Mouse (Mus musculus): ENCODE data around the gene Fosl2. TPM values are rescaled to one million over a fixed set of nuclear protein-coding genes. Genes with fewer than 3 reads are reported as not detected.

The Fosl2 gene
- polyA plus RNA-seq, 2 experiments: 8.8 to 11.6 TPM

DNA sequence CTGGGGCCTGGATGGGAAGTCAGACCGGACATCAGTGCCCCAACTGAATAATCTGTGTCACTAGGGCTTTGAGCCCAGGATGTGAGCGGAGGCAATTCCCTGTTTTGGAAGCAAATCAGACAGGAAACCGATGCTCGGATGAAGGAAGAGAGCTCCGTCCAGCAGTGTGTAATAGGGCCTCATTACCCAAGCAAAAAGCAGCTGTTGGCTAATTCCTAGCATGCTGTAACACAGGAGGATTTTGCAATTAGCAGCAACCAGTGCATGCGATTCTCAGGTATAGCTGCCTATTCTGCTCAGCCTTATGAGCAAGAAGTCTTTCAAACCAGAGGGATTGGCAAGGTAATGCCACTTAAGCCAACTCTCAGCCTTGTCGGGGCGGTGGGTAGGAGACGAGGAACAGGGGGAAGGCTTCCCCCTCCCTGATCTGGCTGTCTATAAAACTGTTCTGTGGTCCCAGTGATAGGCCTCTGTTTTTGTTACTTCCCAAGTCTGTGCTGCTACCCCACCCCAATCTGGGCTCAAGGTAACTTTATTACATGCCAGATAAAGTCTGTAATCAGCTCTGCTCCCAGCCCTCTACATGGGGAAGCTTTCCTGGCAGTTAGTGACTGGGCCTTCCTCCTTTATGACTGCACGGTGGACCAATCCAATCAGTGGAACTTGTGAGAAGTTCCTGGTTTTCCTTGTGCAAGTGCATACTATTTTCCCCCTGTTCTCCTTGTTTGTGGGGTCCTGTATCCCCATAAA, 3.0 kb downstream of the Fosl2 start:
- H3K9ac ChIP-seq (ENCODE audit: low read depth, low read length, severe bottlenecking): peak overlapping the region; percentile 12; the same call in 1 of the 2 replicates
- H3K4me3 ChIP-seq (replicated peaks; ENCODE audit: low read length): peak overlapping the region; percentile 63
- no peaks in the 10 kb centered on the region for H3K9me3 ChIP-seq (ENCODE audit: control insufficient read depth, low read length)
- DNase-seq (ENCODE audit: low spot score): peak; percentile 13
- peak overlapping the region; percentile 82 for H3K4me2 ChIP-seq (replicated peaks; ENCODE audit: low read depth, low read length, severe bottlenecking)
- no peak overlapping the region for H3K27ac ChIP-seq (replicated peaks; ENCODE audit: low read depth, low read length)
- peaks cover 18% of the 10 kb centered on the region for H3K4me1 ChIP-seq (ENCODE audit: control insufficient read depth, insufficient read depth, low read length)
- 29% methylated on average over 10 of the region's 10 CpGs for WGBS
- no peaks in the 10 kb centered on the region for H3K27me3 ChIP-seq (ENCODE audit: control insufficient read depth, insufficient read depth, low read length)
- TF ChIP-seq POLR2A (IDR thresholded peaks at IDR 0.05; ENCODE audit: borderline replicate concordance, extremely low read depth, insufficient read depth, insufficient read length): no peak
- no peak for ATAC-seq (ENCODE audit: low FRiP score, low read depth)
- no peaks in the 10 kb centered on the region for H3K36me3 ChIP-seq (ENCODE audit: control insufficient read depth, insufficient read depth, low read length)

DNA sequence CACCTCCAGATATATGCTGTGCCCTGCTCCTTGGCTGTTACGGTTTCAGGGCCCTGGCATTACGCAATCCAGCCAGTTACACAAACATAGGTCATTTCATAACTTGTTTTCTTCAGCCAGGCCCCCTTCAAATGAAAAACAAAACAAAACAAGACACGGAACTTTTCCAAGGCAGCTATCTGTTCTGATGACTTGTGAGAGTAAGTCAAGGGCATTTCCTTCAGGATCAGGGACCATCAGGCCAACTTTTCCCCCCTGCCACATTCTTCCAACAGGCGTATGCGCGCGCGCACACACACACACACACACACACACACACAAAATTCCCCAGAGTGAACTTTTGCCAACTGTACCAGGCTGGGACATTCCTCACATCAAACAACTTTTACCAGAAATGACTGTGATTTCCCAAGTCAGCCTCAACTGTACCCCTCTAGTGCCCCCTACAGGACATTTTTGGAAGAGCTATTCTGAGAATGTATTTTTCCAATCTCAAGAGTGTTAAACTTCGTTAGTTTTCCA, 4.0 kb downstream of the Fosl2 start:
- Histone ChIP-seq H3K4me3 (replicated peaks; ENCODE audit: low read length) (0 out of 2 replicates have a peak overlapping the region, but pooled peaks have one; percentile 5), H3K27ac (replicated peaks; ENCODE audit: low read depth, low read length) (no peak overlapping the region; the same call in 1 of the 2 replicates)

DNA sequence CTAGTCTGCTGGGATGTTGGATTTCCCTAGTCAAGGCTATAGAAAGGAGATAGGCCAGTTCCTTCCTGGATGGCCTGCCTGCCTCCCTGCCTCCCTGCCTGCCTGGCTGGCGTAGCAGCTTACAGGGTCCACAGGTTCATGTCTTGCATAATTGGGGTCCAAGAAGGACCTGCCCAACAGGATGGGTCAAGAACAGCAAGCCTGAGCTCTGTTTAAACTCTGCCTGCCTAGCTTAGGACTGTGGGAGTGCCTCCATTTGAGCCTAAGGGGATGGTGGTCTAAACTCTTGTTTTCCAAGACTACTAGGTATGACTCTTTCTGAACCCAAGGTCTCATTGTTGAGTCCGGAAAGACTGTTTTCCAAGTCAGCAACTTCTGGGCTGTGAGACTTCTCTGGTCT, 6.3 kb downstream of the Fosl2 start:
- H3K4me1 ChIP-seq (ENCODE audit: control insufficient read depth, insufficient read depth, low read length): peaks cover 9% of the 10 kb centered on the region; the same call in 1 of the 2 replicates
- H3K4me2 ChIP-seq (replicated peaks; ENCODE audit: low read depth, low read length, severe bottlenecking): no peak overlapping the region

More for the DNA sequence above, 4.0 kb downstream of the Fosl2 start:
- ATAC-seq (ENCODE audit: low FRiP score, low read depth) (no peak), DNase-seq (ENCODE audit: low spot score) (peak; percentile 83)
- Histone ChIP-seq H3K4me2 (replicated peaks; ENCODE audit: low read depth, low read length, severe bottlenecking) (peak overlapping the region; percentile 82; the same call in 1 of the 2 replicates), H3K36me3 (ENCODE audit: control insufficient read depth, insufficient read depth, low read length) (no peaks in the 10 kb centered on the region), H3K27me3 (ENCODE audit: control insufficient read depth, insufficient read depth, low read length) (no peaks in the 10 kb centered on the region), H3K9me3 (ENCODE audit: control insufficient read depth, low read length) (no peaks in the 10 kb centered on the region), H3K4me1 (ENCODE audit: control insufficient read depth, insufficient read depth, low read length) (peaks cover 10% of the 10 kb centered on the region; the same call in 1 of the 2 replicates), H3K9ac (ENCODE audit: low read depth, low read length, severe bottlenecking) (no peak overlapping the region)
- WGBS: 40% methylated on average over 9 of the region's 9 CpGs
- no peak for TF ChIP-seq POLR2A (IDR thresholded peaks at IDR 0.05; ENCODE audit: borderline replicate concordance, extremely low read depth, insufficient read depth, insufficient read length)

DNA sequence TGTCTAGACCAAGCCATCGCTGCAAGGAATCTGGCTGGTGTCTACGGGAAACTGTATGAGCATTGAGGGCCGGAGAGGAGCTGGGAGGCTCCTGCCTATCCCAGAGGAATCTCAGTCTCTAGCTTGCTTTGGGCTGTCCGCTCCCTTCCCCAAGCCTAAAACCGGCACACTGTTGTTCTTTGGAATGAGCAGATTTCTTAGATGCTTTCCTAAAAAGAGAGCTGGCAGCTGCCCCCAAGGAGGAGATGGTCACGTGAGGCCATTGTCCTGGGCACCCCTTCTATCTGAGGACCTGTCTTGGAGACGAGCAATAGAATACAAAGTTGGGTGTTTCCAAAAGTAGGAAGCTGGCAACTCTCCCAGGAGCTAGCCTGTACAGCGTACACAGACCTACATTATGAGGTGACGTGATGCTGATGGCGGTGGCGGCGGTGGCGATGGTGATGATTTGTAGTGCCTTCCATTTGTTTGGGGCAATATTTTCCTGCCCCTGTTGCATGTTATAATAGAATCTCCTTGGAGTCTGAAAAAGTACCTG, 7.9 kb downstream of the Fosl2 start:
- peaks cover 4% of the 10 kb centered on the region; the same call in 1 of the 2 replicates for H3K4me1 ChIP-seq (ENCODE audit: control insufficient read depth, insufficient read depth, low read length)
- H3K27ac ChIP-seq (replicated peaks; ENCODE audit: low read depth, low read length): no peak overlapping the region
- no peaks in the 10 kb centered on the region for H3K9me3 ChIP-seq (ENCODE audit: control insufficient read depth, low read length)
- H3K36me3 ChIP-seq (ENCODE audit: control insufficient read depth, insufficient read depth, low read length): peaks cover 16% of the 10 kb centered on the region
- H3K9ac ChIP-seq (ENCODE audit: low read depth, low read length, severe bottlenecking): no peak overlapping the region
- no peak for TF ChIP-seq POLR2A (IDR thresholded peaks at IDR 0.05; ENCODE audit: borderline replicate concordance, extremely low read depth, insufficient read depth, insufficient read length)
- H3K4me2 ChIP-seq (replicated peaks; ENCODE audit: low read depth, low read length, severe bottlenecking): no peak overlapping the region; the same call in 1 of the 2 replicates
- ATAC-seq (ENCODE audit: low FRiP score, low read depth) (no peak), DNase-seq (ENCODE audit: low spot score) (no peak)
- no peak overlapping the region for H3K4me3 ChIP-seq (replicated peaks; ENCODE audit: low read length)
- WGBS: 65% methylated on average over 13 of the region's 13 CpGs
- no peaks in the 10 kb centered on the region for H3K27me3 ChIP-seq (ENCODE audit: control insufficient read depth, insufficient read depth, low read length)

More for the DNA sequence above, 6.3 kb downstream of the Fosl2 start:
- TF ChIP-seq POLR2A (IDR thresholded peaks at IDR 0.05; ENCODE audit: borderline replicate concordance, extremely low read depth, insufficient read depth, insufficient read length): no peak
- 0 out of 2 replicates have a peak, but pooled peaks cover 2% of the 10 kb centered on the region for H3K36me3 ChIP-seq (ENCODE audit: control insufficient read depth, insufficient read depth, low read length)
- no peaks in the 10 kb centered on the region for H3K27me3 ChIP-seq (ENCODE audit: control insufficient read depth, insufficient read depth, low read length)
- H3K4me3 ChIP-seq (replicated peaks; ENCODE audit: low read length): no peak overlapping the region
- no peak for DNase-seq (ENCODE audit: low spot score)
- ATAC-seq (ENCODE audit: low FRiP score, low read depth): no peak
- H3K9ac ChIP-seq (ENCODE audit: low read depth, low read length, severe bottlenecking): no peak overlapping the region
- no peaks in the 10 kb centered on the region for H3K9me3 ChIP-seq (ENCODE audit: control insufficient read depth, low read length)
- WGBS: 76% methylated on average over 2 of the region's 2 CpGs
- no peak overlapping the region for H3K27ac ChIP-seq (replicated peaks; ENCODE audit: low read depth, low read length)

DNA sequence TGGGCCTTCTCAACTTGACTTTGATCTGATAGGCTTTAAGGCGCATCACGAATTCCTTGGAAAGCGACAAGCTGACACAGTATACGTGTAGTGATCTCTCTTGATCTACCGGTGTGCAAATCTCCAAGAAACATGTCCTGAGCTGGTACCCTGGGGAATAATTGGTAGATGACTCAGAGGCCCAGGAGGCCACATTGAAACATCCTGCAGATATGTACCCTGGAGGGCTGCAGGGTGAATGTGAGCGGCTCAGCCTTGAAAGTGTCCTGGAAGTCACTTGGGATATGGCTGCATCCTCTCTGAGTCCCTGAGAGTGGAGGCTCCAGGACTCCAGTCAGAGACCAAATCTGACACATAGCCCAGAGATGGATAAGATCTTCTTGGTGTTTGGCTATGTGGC, 10.7 kb downstream of the Fosl2 start:
- DNase-seq (ENCODE audit: low spot score) (no peak), ATAC-seq (ENCODE audit: low FRiP score, low read depth) (no peak)
- TF ChIP-seq POLR2A (IDR thresholded peaks at IDR 0.05; ENCODE audit: borderline replicate concordance, extremely low read depth, insufficient read depth, insufficient read length): no peak
- Histone ChIP-seq H3K4me2 (replicated peaks; ENCODE audit: low read depth, low read length, severe bottlenecking) (no peak overlapping the region), H3K36me3 (ENCODE audit: control insufficient read depth, insufficient read depth, low read length) (peaks cover 23% of the 10 kb centered on the region), H3K9me3 (ENCODE audit: control insufficient read depth, low read length) (no peaks in the 10 kb centered on the region), H3K27me3 (ENCODE audit: control insufficient read depth, insufficient read depth, low read length) (no peaks in the 10 kb centered on the region), H3K27ac (replicated peaks; ENCODE audit: low read depth, low read length) (no peak overlapping the region), H3K4me3 (replicated peaks; ENCODE audit: low read length) (no peak overlapping the region), H3K4me1 (ENCODE audit: control insufficient read depth, insufficient read depth, low read length) (no peaks in the 10 kb centered on the region), H3K9ac (ENCODE audit: low read depth, low read length, severe bottlenecking) (no peak overlapping the region)
- WGBS: 90% methylated on average over 6 of the region's 6 CpGs
